Mouse (Mus musculus) lung, embryonic 16.5 days (tissue): ENCODE data around the gene Diaph3. TPM values are rescaled to one million over a fixed set of nuclear protein-coding genes. Genes with fewer than 3 reads are reported as not detected.
"Not testable (repeated sequence)": the region's sequence is repeated elsewhere in the genome, so short reads cannot be mapped to it uniquely, and the experiment has no call there.

Source experiments
- ATAC-seq: fragments of 200-750 bp; cut with Nextera tagmentation; 2 replicates; pipeline ENCODE4 v1.8.0; 2017; ENCODE audit warnings: low read depth, mild to moderate bottlenecking, moderate library complexity
- H3K27ac ChIP-seq: fragments of 300-500 bp; sonication (generic); 2 replicates; pipeline ENCODE4 v1.5.1; 2014; ENCODE audit warnings: mild to moderate bottlenecking, control low read depth, low read length
- H3K27me3 ChIP-seq: fragments of 300-500 bp; sonication (generic); 2 replicates; pipeline ENCODE4 v1.6.1; 2014; ENCODE audit warnings: low read depth, low read length, mixed read lengths; ENCODE audit not compliant: control insufficient read depth, insufficient read depth
- H3K36me3 ChIP-seq: fragments of 300-500 bp; sonication (generic); 2 replicates; pipeline ENCODE4 v1.6.1; 2014; ENCODE audit warnings: low read length; ENCODE audit not compliant: control insufficient read depth, insufficient read depth
- H3K4me1 ChIP-seq: fragments of 300-500 bp; sonication (generic); replicated peaks from 2 replicates; pipeline ENCODE4 v1.6.1; 2014; ENCODE audit warnings: low read length, mixed read lengths; ENCODE audit not compliant: control insufficient read depth, insufficient read depth
- H3K4me2 ChIP-seq: fragments of 300-500 bp; sonication (generic); 2 replicates; pipeline ENCODE4 v1.6.1; 2014; ENCODE audit warnings: low read depth, low read length, control low read depth
- H3K4me3 ChIP-seq: fragments of 300-500 bp; sonication (generic); 2 replicates; pipeline ENCODE4 v1.5.1; 2014; ENCODE audit warnings: mild to moderate bottlenecking, low read length, control low read depth
- H3K9ac ChIP-seq: fragments of 300-500 bp; sonication (generic); 2 replicates; pipeline ENCODE4 v1.6.1; 2014; ENCODE audit warnings: low read length, control low read depth
- H3K9me3 ChIP-seq: fragments of 300-500 bp; sonication (generic); 2 replicates; pipeline ENCODE4 v1.6.1; 2016; ENCODE audit warnings: low read length; ENCODE audit not compliant: control insufficient read depth
- WGBS: fragments of 180-500 bp; shearing (Covaris S2); extraction: QIAGEN DNeasy Blood & Tissue Kit; methylation state at CpG from one replicate; pipeline ENCODE4 v1.1.7; 2014; 5-methylcytosine and 5-hydroxymethylcytosine counted together
- polyA plus RNA-seq: library from polyadenylated mRNA; unstranded; fragments of >200 nt; fragmentation: Nextera tagmentation; extraction: Ambion mirVana; gene quantifications from 2 replicates; pipeline ENCODE4 v1.2.1, GENCODE M21; 2015

The Diaph3 gene
- polyA plus RNA-seq, 1 experiment from 2014 or later = 17.6 TPM

- no peak overlapping the region for H3K9ac ChIP-seq
- no peak overlapping the region for H3K4me3 ChIP-seq
- H3K4me1 ChIP-seq = no peaks in the 10 kb centered on the region
- H3K9me3 ChIP-seq = no peaks in the 10 kb centered on the region
- H3K4me2 ChIP-seq = no peak overlapping the region
- ATAC-seq = no peak
- 66% methylated on average over 7 of the region's 7 CpGs for WGBS
- no peaks in the 10 kb centered on the region for H3K36me3 ChIP-seq
- no peak overlapping the region for H3K27ac ChIP-seq
- no peaks in the 10 kb centered on the region for H3K27me3 ChIP-seq
These were observed 399.0 kb downstream of the Diaph3 start for GRCm38 (mm10) chr14:86741855-86742531.

- no peak overlapping the region for H3K9ac ChIP-seq
- 51% methylated on average over 5 of the region's 5 CpGs for WGBS
- no peaks in the 10 kb centered on the region for H3K4me1 ChIP-seq
- no peak overlapping the region for H3K4me2 ChIP-seq
- no peak overlapping the region for H3K27ac ChIP-seq
- ATAC-seq = no peak
- H3K4me3 ChIP-seq = no peak overlapping the region
- no peaks in the 10 kb centered on the region for H3K9me3 ChIP-seq
- H3K27me3 ChIP-seq = no peaks in the 10 kb centered on the region
- no peaks in the 10 kb centered on the region for H3K36me3 ChIP-seq
These were observed 402.1 kb downstream of the Diaph3 start for GRCm38 (mm10) chr14:86738916-86739315.

GRCm38 (mm10) chr14:86736646-86737045, 404.4 kb downstream of the Diaph3 start:
- Histone ChIP-seq H3K4me2 (no peak overlapping the region), H3K9ac (no peak overlapping the region), H3K9me3 (no peaks in the 10 kb centered on the region), H3K4me1 (no peaks in the 10 kb centered on the region), H3K27me3 (no peaks in the 10 kb centered on the region), H3K36me3 (no peaks in the 10 kb centered on the region), H3K27ac (no peak overlapping the region), H3K4me3 (no peak overlapping the region)
- 82% methylated on average over 1 of the region's 1 CpGs for WGBS
- ATAC-seq = no peak

GRCm38 (mm10) chr14:86731300-86731699, 409.7 kb downstream of the Diaph3 start:
- H3K9ac ChIP-seq = no peak overlapping the region
- no peaks in the 10 kb centered on the region for H3K4me1 ChIP-seq
- no peak overlapping the region for H3K4me3 ChIP-seq
- H3K27ac ChIP-seq = no peak overlapping the region
- no peaks in the 10 kb centered on the region for H3K27me3 ChIP-seq
- 40% methylated on average over 1 of the region's 1 CpGs for WGBS
- H3K9me3 ChIP-seq = no peaks in the 10 kb centered on the region
- no peaks in the 10 kb centered on the region for H3K36me3 ChIP-seq
- no peak overlapping the region for H3K4me2 ChIP-seq
- ATAC-seq = no peak

GRCm38 (mm10) chr14:86729617-86730098, 411.4 kb downstream of the Diaph3 start:
- no peak overlapping the region for H3K4me3 ChIP-seq
- 54% methylated on average over 4 of the region's 4 CpGs for WGBS
- no peaks in the 10 kb centered on the region for H3K4me1 ChIP-seq
- no peak overlapping the region for H3K27ac ChIP-seq
- H3K27me3 ChIP-seq = no peaks in the 10 kb centered on the region
- peak; percentile 90 for ATAC-seq
- H3K4me2 ChIP-seq = no peak overlapping the region
- H3K36me3 ChIP-seq = no peaks in the 10 kb centered on the region
- no peaks in the 10 kb centered on the region for H3K9me3 ChIP-seq
- H3K9ac ChIP-seq = no peak overlapping the region

- H3K27ac ChIP-seq = no peak overlapping the region
- WGBS = 86% methylated on average over 5 of the region's 5 CpGs
- no peaks in the 10 kb centered on the region for H3K27me3 ChIP-seq
- H3K9me3 ChIP-seq = no peaks in the 10 kb centered on the region
- no peaks in the 10 kb centered on the region for H3K4me1 ChIP-seq
- H3K4me2 ChIP-seq = no peak overlapping the region
- no peak for ATAC-seq
- H3K36me3 ChIP-seq = no peaks in the 10 kb centered on the region
- no peak overlapping the region for H3K4me3 ChIP-seq
- no peak overlapping the region for H3K9ac ChIP-seq
These were observed 413.4 kb downstream of the Diaph3 start for GRCm38 (mm10) chr14:86727538-86728045.

- Histone ChIP-seq H3K4me1 (no peaks in the 10 kb centered on the region), H3K9ac (no peak overlapping the region), H3K27ac (no peak overlapping the region), H3K27me3 (no peaks in the 10 kb centered on the region), H3K9me3 (no peaks in the 10 kb centered on the region), H3K36me3 (no peaks in the 10 kb centered on the region), H3K4me3 (no peak overlapping the region), H3K4me2 (no peak overlapping the region)
- 86% methylated on average over 6 of the region's 6 CpGs for WGBS
- no peak for ATAC-seq
These were observed 419.3 kb downstream of the Diaph3 start for GRCm38 (mm10) chr14:86721768-86722167.

GRCm38 (mm10) chr14:86721082-86721481, 420.0 kb downstream of the Diaph3 start:
- no peak overlapping the region for H3K9ac ChIP-seq
- no peaks in the 10 kb centered on the region for H3K4me1 ChIP-seq
- no peak overlapping the region for H3K4me3 ChIP-seq
- no peaks in the 10 kb centered on the region for H3K36me3 ChIP-seq
- ATAC-seq = no peak
- 82% methylated on average over 3 of the region's 3 CpGs for WGBS
- H3K27me3 ChIP-seq = no peaks in the 10 kb centered on the region
- no peak overlapping the region for H3K4me2 ChIP-seq
- no peak overlapping the region for H3K27ac ChIP-seq
- no peaks in the 10 kb centered on the region for H3K9me3 ChIP-seq

- H3K4me3 ChIP-seq = not testable (repeated sequence)
These were observed 420.6 kb downstream of the Diaph3 start for GRCm38 (mm10) chr14:86720408-86720807.

More at GRCm38 (mm10) chr14:86720408-86720807, 420.6 kb downstream of the Diaph3 start:
- not testable (repeated sequence) for H3K27ac ChIP-seq, H3K9ac ChIP-seq, H3K4me1 ChIP-seq, H3K4me2 ChIP-seq, H3K27me3 ChIP-seq, H3K9me3 ChIP-seq, H3K36me3 ChIP-seq, ATAC-seq
